Mouse (Mus musculus): ENCODE data around the gene Efna5.

DNA sequence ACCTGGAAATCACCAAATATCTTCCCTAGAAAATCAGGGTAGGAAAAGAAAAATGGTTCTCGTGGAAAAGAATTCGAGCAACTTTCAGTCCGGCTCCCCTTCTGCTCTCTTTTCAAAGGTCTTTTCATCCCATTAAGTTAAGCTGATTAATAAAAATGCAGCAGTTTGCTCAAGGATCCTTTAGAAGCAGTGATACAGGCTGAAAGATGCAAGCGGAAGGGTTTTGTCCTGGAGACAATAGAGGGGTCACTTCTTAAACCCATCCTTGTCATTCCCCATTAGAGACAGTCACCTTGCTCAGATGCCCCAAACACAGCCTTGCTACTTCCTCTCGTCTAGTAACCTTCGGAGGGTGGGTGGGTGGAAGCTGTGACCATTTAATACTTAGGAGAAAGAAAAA, 27.4 kb downstream of the Efna5 start:
- TF ChIP-seq CTCF (IDR thresholded peaks at IDR 0.05; ENCODE audit: insufficient read depth, low read length) (no peak), POLR2A (IDR thresholded peaks at IDR 0.05; ENCODE audit: borderline replicate concordance, extremely low read depth, low read depth, low read length) (no peak)
